Mouse (Mus musculus): ENCODE results near the gene Crtc2.
A peak's percentile ranks its signal among the peaks of the same experiment; 100 is the strongest.

Gene Crtc2

DNA sequence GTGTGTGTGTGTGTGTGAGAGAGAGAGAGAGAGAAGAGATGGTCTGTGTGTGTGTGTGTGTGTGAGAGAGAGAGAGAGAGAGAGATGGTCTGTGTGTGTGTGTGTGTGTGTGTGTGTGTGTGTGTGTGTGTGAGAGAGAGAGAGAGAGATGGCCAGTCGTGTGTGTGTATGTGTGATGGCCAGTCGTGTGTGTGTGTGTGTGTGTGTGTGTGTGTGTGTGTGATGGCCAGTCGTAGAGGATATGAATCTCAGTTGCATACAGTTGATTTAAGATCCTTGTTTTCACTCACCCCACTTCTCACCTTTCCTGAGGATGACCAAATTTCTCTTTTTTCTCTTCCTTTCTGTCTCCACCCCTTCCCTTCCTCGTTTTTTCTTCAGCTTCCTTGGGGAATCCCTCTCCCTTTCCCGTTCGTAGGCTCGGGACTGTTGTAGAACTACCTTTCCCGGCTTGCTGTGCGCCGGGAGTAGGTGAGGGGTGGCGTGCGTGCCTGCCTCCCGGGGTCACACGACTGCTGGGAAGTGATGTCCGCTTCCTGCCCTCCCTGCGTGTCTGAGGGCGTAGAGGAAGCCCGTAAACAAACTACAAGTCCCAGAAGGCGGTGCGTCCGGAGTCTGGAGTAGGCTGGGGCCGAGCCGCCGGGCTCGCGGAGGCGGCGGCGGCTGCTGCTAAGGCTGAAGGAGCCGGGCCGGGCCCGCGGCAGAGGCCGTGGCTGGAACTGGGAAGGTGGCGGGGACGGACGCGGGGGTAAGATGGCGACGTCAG, at the start of gene Crtc2:
Gene Crtc2, plus strand, starts transcription at position 511 of the 766 bp plus-strand sequence.
- peak; percentile 93 for DNase-seq (ENCODE audit: low read depth, low spot score)

DNA sequence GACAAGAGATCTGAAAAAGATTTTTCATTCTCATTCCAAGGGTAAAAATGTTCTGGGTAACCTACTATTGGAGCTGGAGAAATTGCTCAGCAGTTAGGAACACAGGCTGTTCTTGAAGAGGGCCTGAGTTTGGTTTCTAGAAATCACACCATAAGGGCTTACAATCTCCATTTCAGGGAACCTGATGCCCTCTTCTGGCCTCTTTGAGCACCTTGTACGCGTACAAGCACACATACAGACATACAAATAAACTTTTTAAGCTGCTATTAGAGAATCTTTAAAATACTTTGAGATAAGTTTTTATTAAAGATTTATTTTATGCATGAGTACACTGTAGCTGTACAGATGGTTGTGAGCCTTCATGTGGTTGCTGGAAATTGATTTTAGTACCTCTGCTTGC, 49.4 kb upstream of the Crtc2 start:
- DNase-seq (ENCODE audit: low read depth, low spot score), result no peak

GRCm38 (mm10) chr3:90208662-90209061, 45.3 kb upstream of the Crtc2 start:
- DNase-seq (ENCODE audit: low read depth, low spot score), result no peak

DNA sequence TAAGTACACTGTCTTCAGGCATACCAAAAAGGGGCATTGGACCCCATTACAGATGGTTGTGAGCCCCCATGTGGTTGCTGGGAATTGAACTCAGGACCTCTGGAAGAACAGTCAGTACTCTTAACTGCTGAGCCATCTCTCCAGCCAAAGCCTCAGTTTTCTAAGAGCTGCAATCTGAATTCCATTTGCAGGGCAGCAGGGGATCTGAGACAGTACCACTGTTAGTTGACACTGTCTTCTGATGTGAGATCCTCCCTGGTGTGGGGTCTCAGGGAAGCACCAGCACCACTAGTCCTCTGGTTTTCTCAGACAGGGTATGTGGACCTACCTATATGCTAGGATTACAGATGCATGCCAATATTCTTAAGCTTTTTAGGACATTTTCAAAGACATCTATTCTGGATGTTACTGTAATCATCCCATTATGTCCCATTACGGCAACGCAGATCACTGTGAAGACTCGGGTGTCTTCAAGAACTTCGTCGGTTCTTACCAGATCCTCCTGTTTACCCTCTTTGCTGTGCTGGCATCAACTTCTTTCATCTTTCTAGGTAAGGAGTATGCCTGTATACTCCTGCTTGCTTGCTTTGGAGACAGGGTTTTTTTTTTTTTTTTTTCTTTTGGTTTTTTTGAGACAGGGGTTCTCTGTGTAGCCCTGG, 43.9 kb upstream of the Crtc2 start:
- no peak for DNase-seq (ENCODE audit: low read depth, low spot score)

GRCm38 (mm10) chr3:90211475-90212398, 42.2 kb upstream of the Crtc2 start:
- DNase-seq (ENCODE audit: low read depth, low spot score), result no peak

DNA sequence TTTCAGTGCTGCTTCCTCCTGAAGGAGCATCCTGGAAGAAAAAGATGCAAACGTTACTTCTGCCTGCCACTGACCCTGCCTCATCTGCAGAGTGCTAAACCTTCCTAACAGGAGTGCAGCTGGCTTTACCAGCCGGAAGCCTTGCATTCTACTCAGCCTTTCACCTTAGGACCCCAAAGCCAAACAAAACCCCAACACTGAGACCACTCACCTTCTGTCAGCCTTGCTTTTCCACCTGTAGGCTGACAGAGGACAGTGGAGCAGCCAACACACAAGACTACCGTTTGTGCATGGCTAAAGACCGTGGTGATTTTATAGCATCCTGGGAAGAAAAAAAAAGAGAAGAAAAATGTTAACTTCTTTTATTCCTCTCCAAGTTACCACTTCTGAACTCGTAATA, 41.2 kb upstream of the Crtc2 start:
- DNase-seq (ENCODE audit: low read depth, low spot score), result no peak

DNA sequence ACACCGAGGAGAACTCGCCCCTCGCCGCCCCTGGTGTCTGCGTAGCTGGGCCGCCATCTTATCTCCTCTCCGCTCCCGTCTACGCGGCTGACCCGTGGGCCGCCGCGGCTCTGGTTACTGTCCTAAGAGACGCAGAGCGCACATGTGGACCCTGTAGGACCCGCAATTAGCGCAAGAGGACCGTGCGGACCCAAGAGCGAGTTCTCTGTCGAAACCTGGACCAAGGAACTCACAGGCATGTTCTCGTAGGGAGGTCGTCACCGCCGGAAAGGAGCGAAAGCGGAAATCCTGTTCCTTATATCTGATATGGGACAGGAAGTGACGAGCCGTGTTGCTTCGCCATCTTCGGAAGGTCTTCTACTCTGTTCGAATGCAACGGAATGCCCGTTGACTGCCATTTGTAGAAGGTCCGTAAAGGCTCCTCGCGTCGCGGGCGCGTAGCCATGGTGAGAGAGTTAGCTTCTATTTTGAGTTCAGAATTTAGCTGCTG, 40.5 kb upstream of the Crtc2 start, which contains the start of the genes Rps27 and Rab13:
Gene Rps27, minus strand, starts transcription at position 275 of the 490 bp plus-strand sequence.
Gene Rab13, plus strand, starts transcription at position 319 of the 490 bp plus-strand sequence.
- DNase-seq (ENCODE audit: low read depth, low spot score), result peak; percentile 70

- no peak for DNase-seq (ENCODE audit: low read depth, low spot score)
Measured at GRCm38 (mm10) chr3:90213956-90214684, 39.8 kb upstream of the Crtc2 start.

DNA sequence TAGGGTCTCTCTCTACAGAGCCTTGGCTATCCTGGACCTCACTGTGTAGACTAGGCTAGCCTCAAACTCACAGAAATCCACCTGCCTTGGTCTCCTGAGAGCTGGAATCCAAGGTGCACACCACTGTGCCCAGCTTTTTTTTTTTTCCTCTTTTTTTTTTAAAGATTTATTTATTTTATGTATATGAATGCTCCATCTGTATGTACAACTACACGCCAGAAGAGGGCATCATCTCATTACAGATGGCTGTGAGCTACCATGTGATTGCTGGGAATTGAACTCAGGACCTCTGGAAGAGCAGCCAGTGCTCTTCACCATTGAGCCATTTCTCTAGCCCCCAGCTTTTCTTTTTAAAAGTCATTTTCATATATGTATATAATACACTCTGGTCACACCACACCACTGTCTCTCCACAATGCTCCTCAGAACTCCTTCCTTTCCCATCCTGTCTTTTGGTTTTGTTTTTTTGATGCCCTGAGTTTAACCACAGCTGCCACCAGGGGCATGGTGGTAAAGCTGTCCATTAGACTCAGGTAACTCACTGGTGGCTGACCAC, 38.1 kb upstream of the Crtc2 start:
- no peak for DNase-seq (ENCODE audit: low read depth, low spot score)

GRCm38 (mm10) chr3:90220088-90220487, 33.9 kb upstream of the Crtc2 start:
- DNase-seq (ENCODE audit: low read depth, low spot score), result no peak

DNA sequence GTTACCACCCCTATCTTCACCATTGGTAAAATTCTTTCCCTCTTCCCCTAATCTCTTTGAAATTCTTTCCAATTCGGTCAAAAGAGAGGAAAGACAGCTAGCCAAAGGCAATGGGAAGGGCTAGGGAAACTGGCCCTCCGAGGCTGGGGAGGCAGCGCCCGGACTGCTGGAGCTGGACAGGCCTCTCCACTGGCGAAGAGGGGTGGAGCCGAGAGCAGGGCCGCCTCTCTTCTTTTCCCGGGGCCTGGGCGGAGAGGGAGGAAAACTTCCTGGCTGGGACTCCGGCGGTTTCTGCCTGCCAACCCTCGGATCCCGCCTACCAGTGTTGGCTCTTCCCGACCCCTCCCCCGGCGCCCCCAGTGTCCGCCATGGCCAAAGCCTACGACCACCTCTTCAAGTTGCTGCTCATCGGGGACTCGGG, 33.4 kb upstream of the Crtc2 start:
- DNase-seq (ENCODE audit: low read depth, low spot score), result no peak

DNA sequence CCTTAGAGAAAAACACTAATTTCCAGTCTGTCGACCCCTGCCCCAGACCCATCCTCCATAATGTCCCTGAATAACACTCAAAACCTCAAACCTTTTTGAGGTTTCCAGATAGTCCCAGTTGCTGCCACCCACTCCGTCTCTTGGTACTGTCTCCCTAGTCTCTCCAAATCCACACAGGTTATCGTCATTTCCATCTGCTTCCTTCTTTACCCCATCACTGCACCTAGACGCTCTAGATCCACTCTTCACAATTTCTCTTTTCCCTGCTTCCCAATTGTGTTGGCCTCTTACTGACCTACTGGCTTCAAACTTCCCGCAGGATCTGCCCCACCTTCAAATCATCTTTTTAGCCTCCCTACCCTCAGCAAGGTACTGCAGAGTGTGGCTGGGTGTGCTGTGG, 32.8 kb upstream of the Crtc2 start:
- no peak for DNase-seq (ENCODE audit: low read depth, low spot score)

GRCm38 (mm10) chr3:90222455-90222854, 31.5 kb upstream of the Crtc2 start:
- DNase-seq (ENCODE audit: low read depth, low spot score), result no peak

DNA sequence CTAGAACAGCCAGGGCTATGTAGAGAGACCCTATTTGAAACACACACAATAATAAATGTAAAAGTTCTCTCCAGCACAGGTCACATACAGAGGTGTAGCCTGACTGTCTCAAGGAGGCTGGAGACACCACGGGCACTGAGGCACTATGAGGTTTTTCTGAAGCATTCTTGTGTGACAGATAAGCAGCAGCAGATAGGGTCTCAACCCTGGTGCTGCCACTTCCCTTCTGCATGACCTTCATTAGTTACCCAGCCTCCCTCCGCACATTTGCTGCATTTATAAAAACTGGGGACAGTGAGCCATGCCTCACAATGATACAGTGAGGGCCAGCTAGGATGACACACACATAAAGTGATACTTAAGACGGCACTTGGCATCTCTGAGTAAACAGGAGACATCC, 31.0 kb upstream of the Crtc2 start:
- DNase-seq (ENCODE audit: low read depth, low spot score), result no peak

- DNase-seq (ENCODE audit: low read depth, low spot score), result no peak
Measured at GRCm38 (mm10) chr3:90224331-90224730, 29.6 kb upstream of the Crtc2 start.

- DNase-seq (ENCODE audit: low read depth, low spot score), result no peak
Measured at GRCm38 (mm10) chr3:90231075-90231474, 22.9 kb upstream of the Crtc2 start.

GRCm38 (mm10) chr3:90231507-90232333, 22.2 kb upstream of the Crtc2 start, which contains the start of gene Jtb:
Jtb (plus strand) TSS chr3:90231597.
- peak; percentile 87 for DNase-seq (ENCODE audit: low read depth, low spot score)

DNA sequence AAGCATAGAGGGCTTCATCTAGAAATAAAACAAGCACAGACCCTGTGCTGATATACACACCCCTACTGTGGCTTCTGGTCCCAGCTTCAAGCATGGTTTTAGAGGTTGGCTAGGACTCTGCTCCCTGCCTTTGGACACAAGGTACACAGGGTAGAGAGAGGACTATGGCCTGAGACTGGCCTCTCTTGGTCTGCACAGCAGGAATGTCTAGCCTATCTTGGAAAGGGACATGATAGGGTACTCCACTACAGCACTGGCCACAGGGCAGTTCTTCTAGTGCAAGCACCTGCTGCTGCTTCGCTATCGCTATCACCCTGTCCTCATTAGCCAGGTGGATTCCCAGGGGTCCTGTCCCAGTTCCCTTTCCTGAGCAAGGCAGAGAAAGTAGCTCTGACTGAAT, 12.7 kb upstream of the Crtc2 start:
- no peak for DNase-seq (ENCODE audit: low read depth, low spot score)

DNA sequence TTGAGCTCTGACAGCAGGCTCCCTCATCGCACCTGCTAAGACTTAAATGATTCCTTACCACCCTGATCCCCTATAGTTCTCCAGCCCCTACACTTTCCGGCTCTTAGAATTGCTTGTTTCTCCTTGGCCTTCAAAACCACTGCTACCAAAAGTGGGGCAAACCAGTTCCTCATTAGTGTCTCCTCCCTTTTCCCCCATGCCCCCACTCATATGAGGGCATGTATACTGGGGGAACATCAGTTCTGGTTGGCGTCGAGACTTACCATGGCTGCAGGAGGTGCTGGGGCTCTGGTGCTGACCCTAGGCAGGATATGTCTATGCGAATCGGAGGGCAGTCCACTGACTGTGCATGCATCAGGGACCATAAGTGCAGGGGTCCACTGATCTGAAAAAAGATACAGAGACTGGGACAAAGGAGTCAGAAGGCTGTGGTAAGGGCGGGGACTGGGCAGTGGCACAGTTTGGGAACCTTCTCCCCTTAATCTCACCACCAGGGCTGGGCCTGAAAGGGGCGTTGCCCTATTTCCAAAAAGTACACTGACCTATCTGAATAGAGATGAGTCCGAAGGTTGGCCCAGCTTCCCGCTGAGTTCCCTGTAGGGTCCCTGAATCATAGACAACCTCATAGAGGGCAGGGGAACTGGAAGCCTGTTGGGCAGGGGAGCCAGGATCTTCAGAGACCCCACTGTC, 12.1 kb upstream of the Crtc2 start:
- DNase-seq (ENCODE audit: low read depth, low spot score), result no peak

Data from WW6 (cell line).